ENCODE assay signal across 24 mouse cellular contexts in genomic region chr19:58435877-58436276, GRCm38 (mm10).
"Had no signal": no experiment of that assay in that cellular context is flagged by ENCODE, and none has a peak within 500 bp of the region (broad histone marks: within the 10 kb centered on the region; RNA-seq: fewer than 3 reads in every experiment).

No protein-coding gene starts in this region.

- H3K4me3 ChIP-seq: heart, adult 2 months; heart, embryonic 13.5 days; heart, embryonic 15.5 days; hindbrain, embryonic 13.5 days; hindbrain, embryonic 15.5 days; limb, embryonic 13.5 days; limb, embryonic 15.5 days; liver, embryonic 13.5 days had no signal

- H3K27me3 ChIP-seq: heart, embryonic 13.5 days; heart, embryonic 15.5 days; hindbrain, embryonic 13.5 days; hindbrain, embryonic 15.5 days; limb, embryonic 13.5 days; limb, embryonic 15.5 days; liver, embryonic 13.5 days had no signal

- DNase-seq: gastrocnemius, postnatal 14 days; gastrocnemius, postnatal 36 days; heart, adult 11 months; heart, adult 2 months; heart, postnatal 14 days; heart, postnatal 36 days; kidney, adult 11 months; kidney, adult 8-10 months; kidney, postnatal 14 days; layer of hippocampus, adult 9-11 months; layer of hippocampus, postnatal 36 days; left cerebral cortex, postnatal 4 days; liver, embryonic 13.5 days; lung, adult 18-20 months had no signal

- H3K9me3 ChIP-seq: heart, embryonic 13.5 days; heart, embryonic 15.5 days; hindbrain, embryonic 13.5 days; hindbrain, embryonic 15.5 days; limb, embryonic 13.5 days; limb, embryonic 15.5 days; liver, embryonic 13.5 days had no signal

- H3K4me2 ChIP-seq: heart, embryonic 11.5 days; heart, embryonic 13.5 days; heart, embryonic 15.5 days; hindbrain, embryonic 13.5 days; hindbrain, embryonic 15.5 days; limb, embryonic 13.5 days; limb, embryonic 15.5 days; liver, embryonic 13.5 days had no signal

- H3K36me3 ChIP-seq: heart, embryonic 13.5 days; heart, embryonic 15.5 days; hindbrain, embryonic 13.5 days; hindbrain, embryonic 15.5 days; limb, embryonic 13.5 days; limb, embryonic 15.5 days; liver, embryonic 13.5 days had no signal

- H3K9ac ChIP-seq: heart, embryonic 13.5 days; heart, embryonic 15.5 days; hindbrain, embryonic 13.5 days; hindbrain, embryonic 15.5 days; limb, embryonic 13.5 days; limb, embryonic 15.5 days; liver, embryonic 13.5 days had no signal

- H3K4me1 ChIP-seq: limb, embryonic 15.5 days had no signal

- H3K27ac ChIP-seq: heart, adult 2 months; heart, embryonic 13.5 days; heart, embryonic 15.5 days; hindbrain, embryonic 13.5 days; hindbrain, embryonic 15.5 days; hindbrain, postnatal 0 days; kidney, postnatal 0 days; limb, embryonic 13.5 days; limb, embryonic 15.5 days; liver, embryonic 13.5 days had no signal

- ATAC-seq: hindbrain, postnatal 0 days; intestine, embryonic 16.5 days had no signal
